Mouse (Mus musculus) cerebellum, postnatal 14 days (tissue): ENCODE measurements at regions not wholly inside any gene's neighbourhood (a gene's known extent, or its start where the extent isn't known, plus 50 kb on each side); places are given as distances from the start of the nearest gene placed in this dataset.

ENCODE experiments used
- DNase-seq, 2 experiments: peaks; one replicate each; pipeline ENCODE4 v3.0.0; 2021; ENCODE audit warnings: mixed read lengths in 2 of 2

DNA sequence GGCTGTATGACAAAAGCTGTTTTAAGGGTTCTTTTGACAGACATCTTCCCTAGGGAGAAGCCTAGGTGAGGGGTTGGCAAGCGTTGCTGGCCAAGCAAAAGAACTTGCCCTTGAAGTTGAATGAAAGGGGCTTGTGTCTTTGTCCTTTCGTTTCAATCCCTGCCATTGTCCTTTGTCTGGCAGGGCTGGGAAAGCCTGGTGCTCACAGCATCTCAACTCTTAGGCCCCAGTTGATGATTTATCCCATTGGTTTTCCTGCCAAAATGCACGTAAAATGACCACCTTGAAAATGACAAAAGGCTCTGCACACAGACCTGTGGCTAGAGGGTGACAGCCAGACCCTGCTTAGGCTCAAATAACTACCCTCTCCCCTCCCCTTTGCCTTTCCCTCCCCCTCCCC is 153.9 kb upstream of the Id2 start:
- no peak for DNase-seq

DNA sequence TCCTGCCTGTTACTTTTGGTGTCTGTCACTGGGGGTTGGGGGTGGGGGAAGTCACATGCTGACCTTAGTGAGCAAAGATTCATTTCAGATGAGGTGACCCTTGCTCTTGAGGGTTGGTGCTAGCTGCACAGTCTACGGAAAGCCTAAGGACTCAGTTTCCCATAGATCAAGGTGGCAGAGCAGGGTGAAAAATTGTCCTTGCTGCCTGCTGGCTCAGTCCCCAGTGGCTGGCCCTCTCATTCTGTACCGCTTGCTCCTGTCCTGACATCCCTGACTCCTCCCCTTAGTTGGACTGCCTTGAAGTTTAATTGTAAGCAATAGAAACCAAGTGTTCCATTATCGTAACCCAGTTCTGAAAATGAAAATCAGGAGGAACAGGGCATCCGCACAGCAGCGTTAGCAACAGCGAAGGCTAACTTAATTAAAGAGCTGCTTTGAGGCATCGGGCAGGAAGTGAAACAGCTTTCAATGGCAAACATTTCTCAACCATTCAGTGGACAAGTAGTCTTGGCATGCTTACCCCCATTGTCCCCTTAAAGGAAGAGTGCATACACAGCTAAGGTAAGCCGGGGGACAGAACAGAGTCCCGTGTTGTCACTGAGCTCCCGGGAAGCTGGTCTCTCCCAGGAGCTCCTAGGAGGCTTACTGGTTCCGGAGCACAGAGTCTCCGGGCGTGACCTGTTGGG is 151.9 kb upstream of the Id2 start:
- no peak for DNase-seq

DNA sequence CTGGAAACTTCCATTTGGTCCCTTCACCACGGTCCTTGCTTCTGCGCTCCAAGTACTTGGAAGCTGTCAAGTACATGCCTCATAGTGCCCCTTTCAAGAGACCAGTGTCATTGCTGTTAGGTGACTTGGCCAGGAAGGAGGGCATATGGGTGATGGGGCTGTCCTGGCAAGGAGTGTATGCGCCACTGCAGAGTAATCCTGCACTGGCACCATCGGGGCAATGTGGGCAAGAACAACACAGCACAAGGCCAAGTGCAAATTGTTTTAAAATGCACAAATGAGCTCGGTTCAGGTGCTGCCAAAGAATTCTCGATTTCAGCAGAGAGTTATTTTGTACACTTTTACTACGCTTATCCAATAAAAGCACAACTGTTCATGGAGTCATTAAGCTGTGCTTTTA is 149.6 kb upstream of the Id2 start:
- peak; percentile 69 to 70 for DNase-seq

DNA sequence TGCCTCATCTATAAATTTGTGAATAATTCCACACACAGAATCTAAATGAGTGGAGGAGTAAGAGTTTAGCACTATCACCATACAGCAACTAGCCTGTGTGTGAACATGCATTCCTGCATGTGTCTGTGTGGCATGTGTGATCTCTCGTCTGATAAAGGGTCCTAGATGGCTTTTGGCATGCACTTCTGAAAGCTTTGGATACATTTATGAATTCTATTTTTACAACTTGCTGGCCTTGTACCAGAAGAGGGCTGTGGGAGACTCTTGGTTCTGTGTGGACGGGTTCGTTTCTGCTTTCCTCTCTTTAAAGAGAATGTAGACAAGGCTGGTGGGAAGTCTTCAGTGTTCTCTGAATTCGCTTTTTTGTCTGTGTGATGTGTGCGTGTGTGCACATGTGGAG is 148.7 kb upstream of the Id2 start:
- no peak for DNase-seq

DNA sequence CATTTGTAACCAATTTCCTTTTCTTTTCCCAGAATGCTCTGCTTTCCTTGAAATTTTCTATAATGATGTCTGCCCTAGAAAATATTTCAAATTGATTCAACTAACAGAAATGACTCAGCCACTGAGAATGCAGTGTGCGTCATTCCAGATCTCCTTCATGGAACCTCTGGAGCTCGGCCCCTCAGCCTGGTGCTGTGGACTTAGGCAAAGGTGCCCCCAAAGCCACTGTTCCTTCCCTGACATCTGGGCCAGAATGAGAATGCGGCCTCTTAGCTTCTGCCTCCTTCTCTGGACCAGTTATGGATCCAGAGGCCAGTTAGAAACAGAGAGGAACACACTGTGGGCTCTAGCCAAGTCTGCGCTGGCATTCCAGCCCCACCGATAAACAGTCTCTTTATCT is 148.3 kb upstream of the Id2 start:
- no peak for DNase-seq

DNA sequence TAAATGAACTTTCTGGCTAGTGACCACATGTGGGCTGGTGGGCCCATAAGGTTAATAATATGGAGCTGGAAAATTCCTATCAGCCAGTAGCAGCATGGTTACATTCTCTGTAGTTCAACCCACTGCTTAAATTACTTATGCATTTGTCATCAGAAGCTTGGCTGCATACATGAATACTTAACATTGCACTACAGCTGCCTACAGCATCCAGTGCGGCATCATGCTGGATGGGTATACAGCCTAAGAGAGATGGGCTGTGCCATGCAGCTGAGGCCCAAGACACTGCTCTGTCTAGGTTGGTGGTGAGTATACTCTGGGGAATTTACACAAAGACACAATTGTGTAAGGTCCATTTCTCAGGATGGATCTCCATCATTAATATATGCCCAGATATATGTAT is 147.7 kb upstream of the Id2 start:
- no peak for DNase-seq

DNA sequence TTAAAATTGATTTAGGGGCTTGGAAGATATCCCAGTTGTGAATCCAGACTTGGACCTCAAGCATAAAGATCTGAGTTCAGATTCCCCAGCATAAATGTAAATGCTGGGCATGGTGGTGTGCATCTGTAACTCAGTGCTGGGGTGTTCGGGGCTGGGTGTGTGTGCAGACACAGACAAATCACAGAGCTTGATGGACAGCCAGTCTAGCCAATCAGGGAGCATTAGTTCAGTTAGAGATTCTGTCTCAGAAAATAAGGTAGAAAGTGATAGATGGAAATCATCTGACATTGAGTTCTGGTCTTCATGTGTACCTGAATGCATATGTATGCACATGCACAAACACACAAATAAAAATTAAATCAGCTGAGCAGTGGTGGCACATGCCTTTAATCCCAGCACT is 147.0 kb upstream of the Id2 start:
- DNase-seq = peak in 1 of 2 experiments; percentile 39

DNA sequence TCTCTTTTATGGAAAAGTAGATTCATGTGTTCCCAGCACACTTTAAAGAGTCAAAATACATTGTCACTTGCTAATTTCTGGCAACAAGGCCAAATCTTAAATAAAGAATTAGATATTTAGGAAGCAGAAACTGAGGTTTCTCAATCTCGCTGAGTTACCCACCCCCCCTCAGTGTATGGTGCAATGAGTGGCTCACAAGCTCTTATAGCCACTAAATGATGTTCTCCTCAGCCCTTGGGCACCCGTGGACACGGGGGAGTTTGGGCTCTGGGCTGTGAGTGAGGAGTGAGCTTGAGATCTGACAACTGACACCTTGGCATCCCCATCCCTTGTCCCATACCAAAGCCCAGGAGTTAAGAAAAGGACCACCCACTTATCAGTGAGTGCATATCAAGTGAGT is 145.4 kb upstream of the Id2 start:
- no peak for DNase-seq

DNA sequence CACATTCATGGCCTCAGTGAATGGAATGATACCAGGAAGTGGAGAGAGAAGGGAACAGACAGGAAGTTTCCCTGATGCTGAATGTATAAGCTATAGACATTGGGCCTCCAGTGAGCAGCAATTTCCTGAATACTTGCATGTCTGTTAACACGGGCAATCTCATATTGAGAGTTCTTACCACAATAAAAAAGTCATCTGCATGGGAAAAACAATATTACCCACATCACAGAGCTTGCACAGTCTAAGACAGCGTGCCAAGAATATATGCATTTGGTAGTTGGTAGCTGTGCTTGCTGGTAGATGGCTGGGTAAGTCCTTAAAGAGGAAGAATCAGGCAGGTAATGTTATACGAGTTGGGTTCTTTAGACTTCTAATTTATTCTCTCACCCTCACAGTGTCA is 144.7 kb upstream of the Id2 start:
- DNase-seq = no peak

DNA sequence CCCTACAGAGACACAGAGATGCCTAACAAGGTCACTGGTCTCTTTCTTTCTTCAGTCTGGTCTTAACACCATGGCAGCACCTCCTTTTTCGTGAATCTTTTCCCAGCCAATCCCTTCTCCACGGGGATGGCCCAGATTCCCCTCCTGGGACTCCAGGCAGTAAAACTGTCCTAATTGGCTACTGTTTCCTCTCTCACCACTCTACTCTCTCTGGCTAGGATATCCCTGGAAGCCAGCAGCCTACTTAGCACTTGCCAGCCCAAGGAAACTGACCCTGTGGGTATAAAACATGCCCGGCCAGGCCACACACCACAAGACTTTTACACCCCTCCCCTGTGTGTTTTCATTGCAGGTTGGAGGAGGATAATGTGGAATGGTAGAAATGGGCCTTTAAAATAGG is 143.9 kb upstream of the Id2 start:
- DNase-seq = no peak

DNA sequence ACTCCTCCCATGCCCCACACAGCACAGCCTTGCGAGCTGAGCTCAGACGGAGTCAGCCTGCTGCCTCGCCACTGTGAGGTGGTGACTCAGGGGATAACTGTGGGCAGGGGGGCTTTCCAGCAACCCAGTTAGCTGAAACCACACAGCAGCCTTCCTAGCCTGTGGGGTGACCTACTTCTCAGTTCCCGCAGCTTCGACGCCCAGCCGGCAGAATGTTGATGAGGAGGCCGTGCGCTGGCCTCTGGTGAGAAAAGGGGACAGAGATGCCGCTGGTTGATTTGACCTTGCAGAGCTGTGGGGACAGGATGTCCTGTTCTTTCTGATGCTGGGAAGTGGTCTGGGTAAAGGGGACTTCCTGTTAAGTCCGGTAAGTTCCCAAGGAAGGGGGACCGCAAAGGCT is 143.2 kb upstream of the Id2 start:
- DNase-seq = no peak

DNA sequence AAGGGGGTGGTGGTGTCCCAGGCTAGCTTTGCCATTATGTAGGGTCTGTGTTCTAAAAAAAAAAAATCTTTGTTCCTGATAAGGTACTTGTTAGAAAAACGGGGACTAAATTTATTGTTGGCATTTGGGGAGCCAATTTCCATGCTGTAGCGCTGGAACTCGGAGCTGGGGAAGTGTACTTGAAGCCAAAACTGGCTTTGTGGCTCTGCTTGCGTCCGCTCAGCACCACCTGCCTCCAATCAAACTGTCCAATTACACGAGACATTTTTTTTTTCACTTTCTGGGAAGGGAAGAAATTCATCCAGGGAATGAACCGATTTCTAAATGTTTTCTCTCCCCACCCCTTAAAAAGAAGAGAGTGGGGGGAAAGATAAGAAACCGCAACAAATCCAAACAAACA is 138.1 kb upstream of the Id2 start:
- peak in 1 of 2 experiments; percentile 53 for DNase-seq

DNA sequence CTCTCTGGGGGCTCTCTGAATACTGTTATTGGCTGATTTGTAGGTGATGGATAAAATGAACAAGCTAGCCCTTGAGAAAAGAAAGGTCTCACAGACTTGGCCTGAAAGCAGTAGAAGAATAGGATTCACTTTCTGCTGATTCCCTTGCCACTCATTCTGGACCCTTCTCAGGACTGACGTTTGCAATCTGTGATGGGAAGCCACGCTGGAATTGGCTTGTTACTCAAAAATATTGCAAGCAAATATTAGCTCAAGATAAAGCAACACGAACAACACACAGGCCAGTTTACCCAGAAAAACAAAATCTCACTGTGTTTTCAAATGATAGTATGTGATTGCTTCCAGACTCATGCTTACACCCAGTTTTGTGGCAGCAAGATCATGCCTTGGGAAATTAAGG is 137.7 kb upstream of the Id2 start:
- DNase-seq = no peak

DNA sequence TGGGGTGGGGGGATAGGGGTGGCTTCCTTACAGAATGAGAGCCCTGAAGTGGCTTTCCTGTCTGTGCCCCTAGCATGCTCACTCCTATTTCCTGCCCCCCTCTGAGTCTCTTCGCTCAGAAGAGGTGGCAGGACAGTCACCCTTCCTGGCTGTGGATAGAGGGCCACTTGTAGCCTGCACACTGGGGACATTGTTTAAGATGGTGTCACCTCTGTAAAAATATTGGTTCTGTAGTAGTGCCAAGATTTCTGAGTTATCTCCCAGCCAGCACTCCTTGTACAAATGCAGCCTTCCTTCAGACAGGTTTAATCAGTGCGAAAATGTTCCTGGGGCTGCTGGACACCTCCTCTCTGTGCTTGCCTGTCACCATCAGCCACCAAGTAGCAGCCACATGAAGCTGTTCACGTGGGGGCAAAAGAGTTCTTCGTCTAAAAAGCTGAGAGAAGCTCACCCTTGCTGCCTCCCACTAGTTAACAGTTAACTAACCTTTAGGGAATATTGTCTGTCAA is 136.1 kb upstream of the Id2 start:
- no peak for DNase-seq

DNA sequence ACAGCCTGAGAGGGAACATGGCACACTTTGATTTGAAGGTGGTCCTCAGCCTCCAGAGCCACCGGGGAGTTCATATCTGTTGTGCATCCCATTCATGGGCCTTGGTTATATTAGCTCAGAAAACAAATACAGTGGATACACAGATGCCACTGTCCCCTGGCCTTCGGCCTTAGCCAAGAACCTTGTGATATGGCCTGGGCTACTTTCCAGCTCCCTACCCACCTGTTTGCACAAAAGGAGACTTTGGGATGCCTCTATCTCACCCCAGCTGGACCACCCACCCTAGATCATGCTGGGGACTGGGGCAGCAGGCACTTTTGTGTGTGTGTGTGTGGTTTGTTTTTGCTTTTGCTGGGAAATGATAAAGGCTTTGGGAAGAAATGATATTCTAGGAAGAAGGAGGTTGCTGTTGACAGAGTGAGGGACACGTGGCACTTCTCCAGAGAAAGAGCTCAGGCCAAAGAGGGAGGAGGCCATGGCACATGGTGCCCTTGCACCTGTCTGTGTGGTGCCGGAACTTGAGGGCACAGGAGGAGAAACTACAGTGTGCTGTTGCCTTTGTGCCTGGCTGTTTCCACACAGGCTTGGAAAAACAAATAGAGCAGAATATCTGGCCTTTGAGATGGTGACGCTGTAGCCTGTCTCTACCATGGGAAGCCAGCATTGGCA is 135.6 kb upstream of the Id2 start:
- peak in 1 of 2 experiments; percentile 40 for DNase-seq

DNA sequence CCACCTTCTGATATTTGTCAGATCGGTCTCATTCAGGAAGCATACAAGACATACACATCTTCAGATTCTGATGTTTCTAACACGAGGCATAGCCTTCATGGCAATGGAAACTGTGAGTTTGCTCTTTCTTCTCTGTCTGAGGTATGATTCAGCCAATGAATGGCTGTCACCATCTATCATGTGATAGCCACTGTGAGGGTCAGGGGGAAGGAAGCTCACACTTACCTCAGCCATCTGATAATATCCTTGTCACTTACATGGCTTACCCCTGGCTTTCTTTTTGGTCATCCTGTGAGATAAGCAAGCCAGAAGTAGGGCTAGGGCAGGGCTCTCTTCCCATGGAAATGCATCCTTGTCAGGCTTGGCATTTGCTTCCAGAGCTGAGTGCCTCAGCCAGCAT is 131.8 kb upstream of the Id2 start:
- no peak for DNase-seq

DNA sequence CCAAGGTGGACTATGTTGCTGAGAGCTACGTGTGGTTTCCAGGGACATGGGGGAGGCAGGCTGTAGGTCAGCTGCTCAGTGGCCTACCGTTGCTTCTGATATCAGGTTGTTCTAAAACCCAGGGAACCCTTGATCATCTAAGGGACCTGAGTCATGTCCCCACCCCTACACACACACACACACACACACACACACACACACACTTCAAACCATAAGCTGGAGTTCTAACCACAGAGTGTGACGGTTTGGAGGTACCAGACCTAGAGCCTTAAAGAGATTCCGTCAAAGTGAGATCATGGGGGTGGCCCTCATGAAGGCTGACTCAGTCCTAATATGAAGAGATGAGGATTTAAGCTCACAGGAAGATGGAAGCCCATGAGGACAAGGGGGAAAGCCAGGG is 130.8 kb upstream of the Id2 start:
- DNase-seq = no peak

DNA sequence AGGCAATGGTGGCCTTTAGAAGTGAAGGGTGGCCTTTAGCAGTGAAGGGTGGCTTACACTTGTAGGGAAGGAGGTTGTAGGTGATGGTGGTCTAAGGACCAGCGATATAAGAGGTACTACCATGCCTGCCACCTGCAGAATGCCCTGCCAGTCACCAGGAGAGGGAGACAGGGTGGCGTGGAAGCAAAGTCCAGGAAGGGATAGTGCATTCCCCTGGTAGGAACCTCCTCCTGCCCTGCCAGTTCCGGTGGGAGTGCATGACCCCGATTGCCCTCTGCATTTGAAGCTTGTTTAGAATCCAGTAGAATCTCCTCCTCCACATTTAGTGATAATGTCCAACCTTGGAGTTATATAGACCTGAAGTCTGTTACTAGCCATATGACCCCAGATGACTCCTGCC is 127.7 kb upstream of the Id2 start:
- DNase-seq = no peak

DNA sequence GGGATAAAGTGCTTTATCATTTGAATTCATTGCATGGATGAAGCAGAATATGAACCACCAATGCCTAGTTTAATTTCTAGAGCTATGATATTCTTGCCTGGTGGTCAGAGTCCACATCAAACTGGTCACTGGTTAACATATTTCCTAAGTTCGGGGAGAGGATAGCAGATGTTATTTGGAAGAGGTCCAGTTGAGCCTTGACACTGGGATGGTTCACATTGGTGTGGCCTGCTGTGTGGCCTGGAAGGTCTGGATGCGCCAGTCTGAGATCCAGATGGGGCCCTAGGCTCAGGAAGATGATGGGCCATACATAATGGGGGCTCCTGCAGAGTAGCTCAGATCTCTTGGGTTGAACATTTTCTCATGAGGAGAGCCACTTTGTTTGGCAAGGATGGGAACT is 127.3 kb upstream of the Id2 start:
- DNase-seq = no peak

DNA sequence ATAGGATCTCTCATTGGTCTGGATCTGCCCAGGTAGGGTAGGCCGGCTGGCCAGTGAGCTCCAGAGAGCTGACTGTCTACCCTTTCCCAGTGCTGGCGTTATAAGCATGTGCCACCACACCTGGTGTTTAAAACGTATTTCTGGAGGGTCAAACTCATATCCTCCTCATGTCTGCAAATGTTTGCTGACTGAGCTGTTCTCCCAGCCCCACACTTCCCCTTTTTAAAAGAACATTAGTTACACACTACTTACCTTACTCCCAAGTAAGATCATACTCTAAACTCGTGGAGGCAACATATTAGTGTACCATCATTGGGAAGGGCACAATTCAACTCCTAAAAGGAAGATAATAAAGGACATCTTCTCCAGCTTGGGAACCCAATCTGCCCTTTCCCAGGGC is 126.6 kb upstream of the Id2 start:
- DNase-seq = no peak

DNA sequence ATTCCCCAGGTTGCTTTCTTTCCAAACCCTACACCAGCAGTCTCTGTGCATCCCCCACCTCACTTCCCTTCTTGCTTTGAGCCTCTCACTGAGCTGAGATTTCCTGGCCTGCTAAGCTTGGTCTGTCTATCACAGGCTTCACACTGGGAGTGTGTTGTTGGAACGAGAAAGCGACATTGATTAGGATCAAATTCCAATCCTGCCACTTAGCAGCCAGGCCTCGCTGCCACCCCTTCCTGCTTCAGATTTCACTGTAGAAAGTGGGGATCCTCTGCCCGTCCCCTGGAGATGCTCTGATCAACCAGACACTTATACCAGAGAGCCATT is 123.8 kb upstream of the Id2 start:
- no peak for DNase-seq

DNA sequence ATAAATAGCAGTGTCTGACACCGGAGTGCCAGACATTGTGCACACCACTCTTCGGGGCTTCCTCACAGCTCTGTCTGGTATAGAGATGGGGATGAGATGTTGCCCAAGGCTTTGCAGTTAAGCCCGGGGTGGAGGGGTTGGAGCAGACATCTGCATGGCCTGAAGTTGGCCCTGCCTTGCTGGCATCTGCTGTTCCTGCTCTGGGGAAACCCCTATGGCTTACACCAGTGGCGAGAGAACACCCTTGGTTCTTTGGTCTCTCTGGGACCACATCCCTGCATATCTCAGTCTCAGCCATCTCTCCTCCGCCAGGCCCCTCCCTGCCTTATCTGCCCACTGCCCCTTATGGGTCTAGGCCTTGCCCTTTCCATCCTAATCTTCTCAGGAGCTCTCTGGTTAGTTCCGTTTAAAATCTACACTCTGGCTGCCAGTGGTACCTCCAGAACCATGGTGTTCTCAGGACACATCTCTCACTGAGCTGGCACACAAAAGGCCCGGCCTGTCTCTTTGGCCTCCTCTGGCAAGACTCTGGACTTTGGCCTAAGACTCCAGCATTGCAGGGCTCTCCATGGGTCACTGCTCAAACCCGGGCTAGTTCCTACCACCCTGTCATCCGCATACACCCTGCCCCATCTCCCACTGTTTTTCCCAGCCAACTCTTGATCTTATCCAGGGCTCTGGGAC is 123.3 kb upstream of the Id2 start:
- no peak for DNase-seq

DNA sequence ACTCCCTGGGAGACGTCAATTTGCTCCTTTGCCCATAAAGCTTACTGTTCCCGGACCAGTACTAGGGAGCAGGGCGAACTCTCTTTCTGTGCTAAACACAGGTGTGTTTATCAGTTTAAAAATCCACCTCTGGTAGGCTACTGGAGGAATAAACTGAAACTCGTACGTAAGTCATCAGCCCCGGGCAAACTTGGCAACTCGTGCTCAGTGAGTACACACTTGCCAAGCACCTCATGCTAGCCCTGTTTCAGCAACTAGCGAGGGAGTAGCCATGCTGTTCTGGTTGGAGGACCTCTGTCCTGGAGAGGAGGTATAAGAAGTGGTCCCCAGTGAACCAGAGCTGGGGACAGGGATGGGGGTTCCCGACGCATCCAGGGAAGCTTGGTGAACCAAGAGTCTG is 122.6 kb upstream of the Id2 start:
- DNase-seq = no peak

DNA sequence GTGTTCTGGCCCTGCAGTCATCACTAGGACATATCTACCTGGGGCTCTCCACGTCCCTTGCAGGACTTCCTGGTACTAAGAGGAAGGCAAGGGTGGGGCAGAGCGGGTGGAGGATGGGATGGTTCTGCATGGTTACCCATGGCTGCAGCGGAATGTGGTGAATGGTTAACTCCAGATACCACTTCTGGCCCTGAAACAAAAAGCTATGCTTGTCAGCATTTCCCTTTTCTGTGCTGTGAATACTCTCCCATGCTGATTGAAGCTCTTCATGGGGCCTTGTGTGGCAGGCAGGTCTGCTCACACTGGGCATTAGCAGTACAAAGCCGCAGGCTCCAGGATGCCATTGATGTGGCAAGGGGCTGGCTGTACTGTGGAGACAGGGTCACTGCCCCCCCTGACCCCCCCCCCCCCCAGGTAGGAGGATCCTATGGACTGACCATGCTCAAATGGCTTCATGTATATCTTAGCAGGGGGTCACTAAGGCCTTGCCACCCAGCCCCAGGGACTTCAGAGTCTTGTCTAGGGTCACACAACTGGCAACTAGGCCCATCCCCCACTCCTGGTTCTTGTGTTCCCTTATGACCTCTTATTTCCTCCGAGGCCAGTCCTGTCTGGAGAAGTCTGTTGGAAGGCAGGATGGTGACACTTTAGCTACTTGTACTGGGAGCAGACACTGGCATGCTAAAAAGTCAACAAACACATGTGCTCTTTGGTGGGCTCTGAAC is 120.0 kb upstream of the Id2 start:
- no peak for DNase-seq
